Mouse (Mus musculus) heart, adult 2 months (tissue): Measurements from ENCODE around the gene Gm9844. TPM values are rescaled to one million over a fixed set of nuclear protein-coding genes. Genes with fewer than 3 reads are reported as not detected.
"Not testable (repeated sequence)": the region's sequence is repeated elsewhere in the genome, so short reads cannot be mapped to it uniquely, and the experiment has no call there.

ENCODE experiments used
- DNase-seq, 2 experiments: peaks; one replicate each; pipeline ENCODE4 v3.0.0; 2021
- H3K27ac ChIP-seq: fragments of 200-600 bp; 2 replicates; pipeline ENCODE4 v1.8.1; 2022
- H3K27me3 ChIP-seq: fragments of 200-500 bp; 2 replicates; pipeline ENCODE4 v1.6.1; 2012; ENCODE audit warnings: mild to moderate bottlenecking, low read length, inconsistent platforms, mixed read lengths; ENCODE audit not compliant: control insufficient read depth, insufficient read depth
- H3K36me3 ChIP-seq: fragments of 200-500 bp; 2 replicates; pipeline ENCODE4 v1.6.1; 2012; ENCODE audit warnings: low read length, inconsistent platforms; ENCODE audit not compliant: control insufficient read depth, insufficient read depth
- H3K4me1 ChIP-seq: fragments of 200-500 bp; 2 replicates; pipeline ENCODE4 v1.6.1; 2011; ENCODE audit warnings: low read length; ENCODE audit not compliant: control insufficient read depth, insufficient read depth
- H3K4me3 ChIP-seq: fragments of 200-600 bp; 2 replicates; pipeline ENCODE4 v1.8.1; 2022
- H3K79me2 ChIP-seq: fragments of 200-500 bp; replicated peaks from 2 replicates; pipeline ENCODE4 v1.6.1; 2012; ENCODE audit warnings: mild to moderate bottlenecking, inconsistent platforms, low read length, moderate library complexity, mixed read lengths; ENCODE audit not compliant: control insufficient read depth, insufficient read depth
- H3K9ac ChIP-seq: fragments of 200-500 bp; 2 replicates; pipeline ENCODE4 v1.6.1; 2012; ENCODE audit warnings: low read depth, mild to moderate bottlenecking, control low read depth, inconsistent platforms, low read length, mixed read lengths
- CTCF ChIP-seq: fragments of 200-600 bp; IDR thresholded peaks from 2 replicates; pipeline ENCODE4 v1.8.1; 2022; ENCODE audit warnings: antibody characterized with exemption, mild to moderate bottlenecking, moderate library complexity
- EP300 ChIP-seq: fragments of 200-500 bp; IDR thresholded peaks from 2 replicates; pipeline ENCODE4 v1.6.1; 2011; ENCODE audit warnings: low read depth, low read length, control low read depth; ENCODE audit not compliant: insufficient read depth
- POLR2A ChIP-seq: fragments of 200-500 bp; IDR thresholded peaks from 2 replicates; pipeline ENCODE4 v1.6.1; 2011; ENCODE audit warnings: mild to moderate bottlenecking, low read depth, low read length, control low read depth; ENCODE audit not compliant: insufficient read depth
- WGBS: fragments of 180-500 bp; shearing (Covaris S2); methylation state at CpG from one replicate; pipeline ENCODE4 v1.1.7; 2018; 5-methylcytosine and 5-hydroxymethylcytosine counted together
- intact Hi-C: fragments of 180-260 bp; cut with DNase I; formaldehyde crosslinking; loops from one replicate; pipeline ENCODE4 v1.15.1; 2025
- polyA plus RNA-seq: library from polyadenylated mRNA; depleted of rRNA; stranded (reverse); fragments of >200 nt; gene quantifications from 2 replicates; pipeline ENCODE4 v1.2.3, GENCODE M21; 2012
- total RNA-seq, 2 experiments: library from RNA; stranded (reverse); gene quantifications; 2 replicates each; pipeline ENCODE4 v1.2.3; 2021

Gm9844 gene
- total and polyA plus RNA-seq, 3 experiments = 0.68 TPM; not detected in 2

DNA sequence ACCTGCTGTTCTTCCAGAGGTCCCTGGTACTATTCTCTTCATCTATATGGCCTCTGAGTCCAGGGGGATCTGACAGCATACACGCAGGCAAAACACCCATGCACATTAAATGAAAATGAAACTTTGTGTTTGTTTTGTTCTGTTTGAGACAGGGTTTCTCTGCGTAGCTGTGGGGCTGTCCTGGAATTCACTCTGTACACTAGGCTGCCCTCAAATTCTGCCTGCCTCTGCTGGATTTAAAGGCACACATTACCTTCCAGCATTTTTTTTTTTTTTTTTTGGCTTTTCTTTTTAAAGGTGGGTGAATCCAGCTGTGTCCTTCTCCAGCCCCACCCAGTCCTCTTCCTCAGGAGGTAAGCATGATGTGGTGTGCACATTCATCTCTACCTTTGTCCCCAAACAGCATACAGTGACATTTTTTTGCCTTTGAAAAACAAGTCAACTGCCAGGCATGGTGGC is 30.1 kb downstream of the Gm9844 start:
- 70% methylated on average over 2 of the region's 2 CpGs for WGBS
- no peaks in the 10 kb centered on the region; the same call in 1 of the 2 replicates for H3K36me3 ChIP-seq
- DNase-seq = no peak
- no peak overlapping the region for H3K9ac ChIP-seq
- no peaks in the 10 kb centered on the region for H3K4me1 ChIP-seq
- no peaks in the 10 kb centered on the region for H3K27me3 ChIP-seq
- H3K27ac ChIP-seq = no peak overlapping the region
- no peak overlapping the region for H3K4me3 ChIP-seq
- H3K79me2 ChIP-seq = no peaks in the 10 kb centered on the region
- intact Hi-C loops = no loop called here
- no peak for TF ChIP-seq POLR2A
- TF ChIP-seq CTCF = no peak
- no peak for TF ChIP-seq EP300

DNA sequence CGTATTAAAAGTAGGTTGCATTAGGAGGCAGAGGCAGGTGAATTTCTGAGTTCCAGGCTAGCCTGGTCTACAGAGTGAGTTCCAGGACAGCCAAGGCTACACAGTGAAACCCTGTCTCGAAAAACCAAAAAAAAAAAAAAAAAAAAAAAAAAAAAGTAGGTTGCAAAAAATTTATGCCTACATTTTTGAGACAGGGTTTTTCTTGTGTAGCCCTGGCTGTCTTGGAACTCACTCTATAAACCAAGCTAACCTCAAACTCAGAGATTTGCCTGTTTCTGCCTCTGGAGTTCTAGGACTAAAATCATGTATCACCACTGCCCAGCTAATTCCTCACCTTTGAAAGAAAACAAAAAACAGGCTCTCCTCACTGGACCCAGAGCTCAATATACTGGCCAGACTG is 33.7 kb downstream of the Gm9844 start:
- H3K79me2 ChIP-seq, H3K4me3 ChIP-seq, DNase-seq, intact Hi-C loops, H3K9ac ChIP-seq, H3K27ac ChIP-seq, H3K27me3 ChIP-seq, H3K4me1 ChIP-seq, H3K36me3 ChIP-seq: not testable (repeated sequence)
- WGBS = 90% methylated on average over 2 of the region's 2 CpGs

DNA sequence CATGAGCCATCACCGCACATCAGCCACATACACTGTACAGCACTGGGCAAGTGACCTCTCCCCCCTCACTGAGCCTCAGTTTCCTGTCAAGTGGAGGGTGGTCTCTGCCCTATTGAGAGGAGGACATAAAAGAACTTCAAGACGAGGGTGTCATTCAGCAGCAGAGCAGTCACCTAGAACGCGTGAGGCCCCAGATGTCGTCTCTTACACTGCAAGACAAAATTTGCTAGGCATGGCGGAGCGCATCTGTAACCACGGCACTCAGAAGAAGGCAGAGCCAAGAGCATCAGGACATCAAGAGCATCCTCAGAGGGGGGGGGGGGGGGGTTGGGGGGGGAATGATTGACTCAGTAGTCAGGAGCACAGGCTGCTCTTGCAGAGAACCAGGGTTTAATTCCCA is 34.3 kb downstream of the Gm9844 start:
- no peak overlapping the region for H3K9ac ChIP-seq
- H3K27ac ChIP-seq = no peak overlapping the region
- no peaks in the 10 kb centered on the region for H3K79me2 ChIP-seq
- H3K36me3 ChIP-seq = no peaks in the 10 kb centered on the region
- intact Hi-C loops = no loop called here
- no peak for TF ChIP-seq EP300
- TF ChIP-seq POLR2A = no peak
- no peak for TF ChIP-seq CTCF
- WGBS = 87% methylated on average over 8 of the region's 8 CpGs
- no peak for DNase-seq
- no peak overlapping the region for H3K4me3 ChIP-seq
- no peaks in the 10 kb centered on the region for H3K4me1 ChIP-seq
- no peaks in the 10 kb centered on the region for H3K27me3 ChIP-seq

- 69% methylated on average over 12 of the region's 12 CpGs for WGBS
- Histone ChIP-seq H3K27ac (no peak within 1 kb of the TSS), H3K36me3 (no peaks in the 10 kb centered on the region), H3K4me1 (no peaks in the 10 kb centered on the region; the same call in 1 of the 2 replicates), H3K79me2 (no peaks in the 10 kb centered on the region), H3K9ac (no peak within 1 kb of the TSS), H3K27me3 (no peaks in the 10 kb centered on the region), H3K4me3 (no peak within 1 kb of the TSS)
- peak in 1 of 2 experiments; percentile 49 for DNase-seq
- TF ChIP-seq EP300 = no peak
- TF ChIP-seq POLR2A = no peak
- TF ChIP-seq CTCF = no peak
- intact Hi-C loops = no loop called here
These were observed 35.2 kb downstream of the Gm9844 start, which contains the start of gene Cd79a for GRCm38 (mm10) chr7:24897224-24897623. Gene Cd79a, plus strand, starts transcription at chr7:24897381.

DNA sequence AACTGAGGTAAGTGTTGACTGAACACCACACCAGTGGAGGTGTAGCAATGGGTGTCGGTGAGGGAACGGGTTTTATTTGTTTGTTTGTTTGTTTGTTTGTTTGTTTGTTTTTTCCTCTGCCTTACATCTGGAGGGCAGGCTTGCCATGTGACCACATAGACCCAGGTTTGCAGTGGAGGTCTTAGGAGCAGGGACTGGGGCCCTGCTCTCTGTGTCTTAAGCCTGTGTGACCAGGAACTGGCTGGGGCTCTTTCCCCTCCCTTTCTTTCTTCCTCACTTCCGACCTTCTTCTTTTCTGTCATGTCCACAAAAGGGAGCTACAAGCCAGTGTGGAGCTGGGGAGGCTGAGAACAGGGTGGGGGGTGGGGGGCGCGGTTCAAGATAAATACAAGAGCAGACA is 35.9 kb downstream of the Gm9844 start:
- H3K36me3 ChIP-seq = no peaks in the 10 kb centered on the region
- no peak overlapping the region for H3K9ac ChIP-seq
- H3K79me2 ChIP-seq = no peaks in the 10 kb centered on the region
- H3K27ac ChIP-seq = no peak overlapping the region
- DNase-seq = no peak
- H3K4me3 ChIP-seq = no peak overlapping the region
- 69% methylated on average over 5 of the region's 5 CpGs for WGBS
- no peaks in the 10 kb centered on the region for H3K27me3 ChIP-seq
- H3K4me1 ChIP-seq = peaks cover 2% of the 10 kb centered on the region
- TF ChIP-seq EP300 (no peak), POLR2A (no peak), CTCF (no peak)
- intact Hi-C loops = no loop called here

DNA sequence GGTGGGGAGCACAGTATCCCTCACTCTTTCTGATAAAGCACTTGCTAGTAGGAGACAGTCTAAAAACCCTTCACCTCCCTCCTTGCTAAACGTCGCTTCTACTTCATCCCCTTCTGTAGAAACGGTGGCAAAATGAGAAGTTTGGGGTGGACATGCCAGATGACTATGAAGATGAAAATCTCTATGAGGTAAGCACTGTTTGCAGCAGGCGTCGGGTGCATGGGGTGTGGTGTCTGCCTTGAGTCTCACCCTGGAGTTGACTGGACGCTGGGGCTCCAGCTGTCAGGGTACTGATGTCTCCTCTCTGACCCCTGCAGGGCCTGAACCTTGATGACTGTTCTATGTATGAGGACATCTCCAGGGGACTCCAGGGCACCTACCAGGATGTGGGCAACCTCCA is 39.1 kb downstream of the Gm9844 start:
- Histone ChIP-seq H3K36me3 (no peaks in the 10 kb centered on the region; the same call in 1 of the 2 replicates), H3K4me3 (no peak overlapping the region), H3K4me1 (peaks cover 4% of the 10 kb centered on the region), H3K27ac (no peak overlapping the region), H3K79me2 (no peaks in the 10 kb centered on the region), H3K9ac (no peak overlapping the region), H3K27me3 (no peaks in the 10 kb centered on the region)
- intact Hi-C loops = no loop called here
- no peak for DNase-seq
- 66% methylated on average over 6 of the region's 6 CpGs for WGBS
- TF ChIP-seq POLR2A = no peak
- TF ChIP-seq CTCF = no peak
- no peak for TF ChIP-seq EP300

- 3% methylated on average over 1 of the region's 1 CpGs for WGBS
- peak overlapping the region; percentile 95 for H3K27ac ChIP-seq
- intact Hi-C loops = no loop called here
- TF ChIP-seq CTCF = no peak
- H3K4me1 ChIP-seq = peaks cover 6% of the 10 kb centered on the region
- no peak overlapping the region for H3K4me3 ChIP-seq
- peaks cover 2% of the 10 kb centered on the region; the same call in 1 of the 2 replicates for H3K79me2 ChIP-seq
- no peak for DNase-seq
- peaks cover 2% of the 10 kb centered on the region; the same call in 1 of the 2 replicates for H3K36me3 ChIP-seq
- H3K27me3 ChIP-seq = no peaks in the 10 kb centered on the region
- H3K9ac ChIP-seq = no peak overlapping the region
These were observed 39.8 kb downstream of the Gm9844 start for GRCm38 (mm10) chr7:24901842-24902241.
